ENCODE assay signal across 23 mouse cellular contexts in genomic region chr10:26063071-26063470, GRCm38 (mm10). TPM values are rescaled to one million over a fixed set of nuclear protein-coding genes. Genes with fewer than 3 reads are reported as not detected.
"Had no signal": no experiment of that assay in that cellular context is flagged by ENCODE, and none has a peak within 500 bp of the region (broad histone marks: within the 10 kb centered on the region; RNA-seq: fewer than 3 reads in every experiment).

No protein-coding gene starts in this region.

- H3K36me3 ChIP-seq: limb, embryonic 10.5 days; limb, embryonic 13.5 days; liver, embryonic 13.5 days had no signal

- H3K27me3 ChIP-seq: limb, embryonic 13.5 days; liver, embryonic 13.5 days; midbrain, embryonic 12.5 days; midbrain, embryonic 15.5 days; neural tube, embryonic 13.5 days had no signal

- DNase-seq: kidney, postnatal 25 days; layer of hippocampus, adult 9-11 months; liver, embryonic 13.5 days; lung, adult 2 months; lung, postnatal 14 days; thymus, adult 18-20 months; thymus, postnatal 14 days; thymus, postnatal 4 days had no signal

- H3K27ac ChIP-seq: kidney, postnatal 0 days; layer of hippocampus, adult 2 months; limb, embryonic 10.5 days; limb, embryonic 13.5 days; liver, embryonic 13.5 days; macrophage; midbrain, embryonic 12.5 days; midbrain, embryonic 15.5 days; neural tube, embryonic 13.5 days had no signal

- H3K4me1 ChIP-seq: limb, embryonic 10.5 days; limb, embryonic 13.5 days; liver, embryonic 13.5 days; midbrain, embryonic 12.5 days; midbrain, embryonic 15.5 days; neural tube, embryonic 13.5 days had no signal

- H3K9me3 ChIP-seq: limb, embryonic 10.5 days; limb, embryonic 13.5 days; liver, embryonic 13.5 days; midbrain, embryonic 12.5 days; midbrain, embryonic 15.5 days; neural tube, embryonic 13.5 days had no signal

- H3K4me2 ChIP-seq: limb, embryonic 13.5 days; liver, embryonic 13.5 days; midbrain, embryonic 12.5 days; midbrain, embryonic 15.5 days; neural tube, embryonic 13.5 days had no signal

- H3K9ac ChIP-seq: limb, embryonic 13.5 days; liver, embryonic 13.5 days; midbrain, embryonic 12.5 days; midbrain, embryonic 15.5 days; neural tube, embryonic 13.5 days had no signal

- H3K4me3 ChIP-seq: layer of hippocampus, adult 2 months; limb, embryonic 10.5 days; limb, embryonic 13.5 days; liver, embryonic 13.5 days; midbrain, embryonic 12.5 days; midbrain, embryonic 15.5 days; neural tube, embryonic 13.5 days had no signal

RNA-seq across cellular contexts. Expression of gene Gm9767, which starts 15.0 kb away (rescaled TPM):
- total RNA-seq: liver, adult 2 months; megakaryocyte, adult 5-6 weeks had no signal
- polyA plus RNA-seq: kidney, postnatal 0 days; large intestine, adult 2 months; liver, adult 2 months; liver, embryonic 13.5 days; liver, embryonic 16.5 days; lung, embryonic 16.5 days; macrophage; small intestine, adult 2 months; spleen, adult 2 months had no signal

RNA-seq across cellular contexts. Expression of gene Tmem200a, which starts 15.8 kb away (rescaled TPM):
- total RNA-seq: liver, adult 2 months; megakaryocyte, adult 5-6 weeks had no signal
- polyA plus RNA-seq: liver, adult 2 months; macrophage had no signal
